Mouse (Mus musculus): ENCODE results near the gene Hrc. TPM values are rescaled to one million over a fixed set of nuclear protein-coding genes. Genes with fewer than 3 reads are reported as not detected.
A peak's percentile ranks its signal among the peaks of the same experiment; 100 is the strongest.

The Hrc gene
- total RNA-seq, 2 experiments from 2014 or later = 0.22 to 0.33 TPM

DNA sequence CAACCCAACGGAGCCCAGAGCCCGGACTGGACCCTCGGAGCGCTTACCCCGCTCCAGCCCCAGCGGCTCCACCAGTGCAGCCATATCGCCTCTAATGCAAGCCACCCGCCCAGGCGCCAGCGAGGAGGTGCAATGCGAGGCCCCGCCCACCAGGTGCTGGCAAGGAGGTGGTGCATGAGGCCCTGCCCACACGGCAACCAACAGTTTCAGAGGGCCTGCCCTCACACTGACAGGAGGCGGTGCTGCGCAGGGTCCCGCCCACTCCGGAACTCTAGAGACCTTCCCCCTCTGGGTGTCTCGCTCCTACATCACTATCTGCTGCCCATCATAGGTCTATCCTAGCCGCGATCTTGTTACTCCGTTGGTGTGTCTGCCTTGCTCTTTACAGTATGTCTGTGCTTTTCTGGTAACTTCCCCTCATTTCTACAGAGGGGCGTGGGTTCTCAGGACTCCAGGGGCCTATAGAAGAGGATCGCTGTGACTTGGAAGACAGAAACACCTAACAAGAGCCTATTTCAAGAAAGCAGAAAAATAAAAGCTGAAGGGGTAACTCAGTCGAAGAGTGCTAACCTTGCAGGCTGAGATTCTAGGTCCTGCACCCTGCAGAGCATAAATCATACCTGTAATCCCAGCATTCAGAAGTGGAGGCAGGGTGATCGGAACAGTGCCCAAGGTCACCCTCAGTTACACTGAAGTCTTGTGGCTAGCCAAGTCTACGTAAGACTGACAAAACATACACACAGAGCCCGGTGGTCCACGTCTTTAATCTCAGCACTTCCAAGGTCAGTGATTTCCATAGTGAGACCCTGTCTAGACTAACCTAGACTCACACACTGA, 35.6 kb downstream of the Hrc start, which contains the start of gene Lin7b:
Gene Lin7b (minus strand): TSS at position 109 of the 837 bp plus-strand sequence.
- TF ChIP-seq CTCF (conservative IDR thresholded peaks at IDR 0.05) = peak; percentile 63
- peak; percentile 93 to 95 for DNase-seq (ENCODE audit: low spot score in 2 of 2)
- Histone ChIP-seq H3K4me3 (peak within 1 kb of the TSS; percentile 88), H3K27ac (peak within 1 kb of the TSS; percentile 96)

DNA sequence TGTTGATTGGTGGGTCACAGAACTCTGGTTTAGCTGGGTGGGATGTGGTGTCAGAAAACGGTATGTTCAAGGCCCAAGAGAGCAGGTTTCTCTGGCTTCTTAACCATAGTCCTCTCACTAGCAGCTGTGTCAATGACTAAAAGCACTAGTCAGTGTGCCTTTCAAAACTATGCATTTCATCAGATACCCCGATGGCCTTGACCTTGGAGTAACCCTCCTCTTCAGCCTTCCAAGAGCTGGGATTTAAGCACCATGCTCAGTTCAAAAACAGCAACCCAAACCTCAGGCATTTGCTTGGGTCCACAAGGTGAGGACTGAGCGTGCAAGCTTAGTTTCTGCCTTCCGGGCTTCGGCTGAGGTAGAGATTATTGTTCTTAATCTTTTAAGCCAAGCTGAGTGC, 37.3 kb downstream of the Hrc start:
- no peak for TF ChIP-seq CTCF (conservative IDR thresholded peaks at IDR 0.05)
- Histone ChIP-seq H3K4me3 (no peak overlapping the region), H3K27ac (no peak overlapping the region)
- no peak for DNase-seq (ENCODE audit: low spot score in 2 of 2)

DNA sequence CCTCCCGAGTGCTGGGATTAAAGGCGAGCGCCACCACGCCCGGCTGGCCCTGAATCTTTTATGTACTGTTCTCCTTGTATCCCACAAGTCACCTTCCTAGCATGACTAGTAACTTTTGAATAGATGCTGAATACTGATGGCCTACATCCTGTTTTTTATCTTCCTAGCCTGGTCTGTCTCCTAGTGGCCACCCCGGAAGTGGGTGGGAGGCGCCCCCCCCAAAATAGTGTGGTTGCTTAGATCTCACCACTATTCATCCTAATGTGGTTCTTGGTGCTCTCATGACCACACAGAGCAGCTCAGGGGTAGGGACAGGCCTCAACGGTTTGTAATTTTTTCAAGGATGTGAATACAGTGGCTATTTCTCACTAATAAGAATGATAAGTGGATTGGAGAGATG, 39.5 kb downstream of the Hrc start:
- no peak for TF ChIP-seq CTCF (conservative IDR thresholded peaks at IDR 0.05)
- H3K27ac ChIP-seq = no peak overlapping the region
- DNase-seq (ENCODE audit: low spot score in 2 of 2) = no peak
- H3K4me3 ChIP-seq = no peak overlapping the region

DNA sequence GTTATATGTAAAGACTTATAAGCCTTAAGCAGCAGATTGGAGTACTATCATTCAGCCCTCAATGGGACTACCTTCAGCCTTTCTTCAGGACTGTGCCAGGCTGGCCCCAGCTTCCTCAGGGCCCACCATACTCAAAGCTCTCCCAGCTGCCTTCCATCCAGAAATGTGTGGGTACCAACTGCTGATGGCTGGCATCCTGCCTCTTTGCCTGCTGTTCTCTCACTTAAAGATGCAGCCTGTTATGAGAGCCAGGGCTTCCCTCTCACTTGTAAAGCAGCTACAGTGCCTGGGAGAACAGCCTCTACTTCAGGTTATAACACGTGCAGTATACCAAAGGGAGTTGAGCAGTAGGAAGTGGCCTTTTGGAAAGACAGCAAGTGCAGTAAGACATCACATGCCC, 41.0 kb downstream of the Hrc start:
- peak in 1 of 2 experiments; percentile 40 for DNase-seq (ENCODE audit: low spot score in 2 of 2)
- TF ChIP-seq CTCF (conservative IDR thresholded peaks at IDR 0.05) = no peak

DNA sequence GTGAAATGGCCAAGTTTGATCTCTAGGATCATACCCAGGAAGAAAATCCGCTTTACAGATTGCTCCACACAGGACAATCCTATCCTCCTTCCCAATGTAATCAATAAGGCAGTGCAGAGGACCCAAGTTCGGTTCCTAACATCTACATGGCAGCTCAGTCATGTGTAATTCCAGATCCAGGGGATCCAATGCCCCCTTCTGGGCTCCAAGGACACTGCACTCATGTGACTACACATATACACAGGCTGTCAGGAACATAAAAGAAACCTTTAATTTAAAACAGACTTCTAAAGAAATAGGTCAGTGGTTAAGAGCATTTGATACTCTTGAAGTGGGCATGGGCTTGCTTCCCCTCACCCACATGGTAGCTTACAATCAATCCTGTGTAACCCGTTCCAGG, 51.0 kb downstream of the Hrc start:
- Histone ChIP-seq H3K27ac (no peak overlapping the region), H3K4me3 (no peak overlapping the region)
- peak; percentile 56 for TF ChIP-seq CTCF (conservative IDR thresholded peaks at IDR 0.05)
- DNase-seq (ENCODE audit: low spot score in 2 of 2) = no peak

More for the DNA sequence above, 41.0 kb downstream of the Hrc start:
- no peak overlapping the region for H3K4me3 ChIP-seq
- H3K27ac ChIP-seq = no peak overlapping the region

Other genes with a start within 250 kb of the Hrc start
- gene Rcn3, start 243.1 kb upstream of the Hrc start, total RNA-seq (2021) = 10 to 100 TPM in 1 of 2 experiments, 1 to 10 TPM in 1; 7.5 to 11.7 TPM
- gene Fcgrt, start 231.4 kb upstream of the Hrc start, total RNA-seq (2021) = 10 to 100 TPM; 17.8 to 19.0 TPM
- gene Rps11, start 210.9 kb upstream of the Hrc start, total RNA-seq (2021) = 100 to 1,000 TPM; 436 to 442 TPM
- 100 to 1,000 TPM; 808 to 856 TPM for gene Rpl13a, start 206.5 kb upstream of the Hrc start, total RNA-seq (2021)
- not detected for gene Gm45713, start 199.1 kb upstream of the Hrc start, total RNA-seq (2021)
- gene Flt3l, start 198.9 kb upstream of the Hrc start, total RNA-seq (2021) = 1 to 10 TPM; 9.4 TPM
- 10 to 100 TPM; 43.0 to 46.1 TPM for gene Pih1d1, start 181.0 kb upstream of the Hrc start, total RNA-seq (2021)
- gene Aldh16a1, start 180.7 kb upstream of the Hrc start, total RNA-seq (2021) = 10 to 100 TPM; 13.2 to 13.3 TPM
- gene Slc17a7, start 171.3 kb upstream of the Hrc start, total RNA-seq (2021) = 1,000 to 10,000 TPM; 1,342 to 1,423 TPM
- gene Gfy, start 155.7 kb upstream of the Hrc start, total RNA-seq (2021) = under 1 TPM in 1 of 2 experiments, not detected in 1; 0.20 TPM
- gene Pth2, start 154.3 kb upstream of the Hrc start, total RNA-seq (2021) = not detected
- gene Ccdc155, start 130.4 kb upstream of the Hrc start, total RNA-seq (2021) = 1 to 10 TPM; 3.5 to 3.9 TPM
- gene Dkkl1, start 123.1 kb upstream of the Hrc start, total RNA-seq (2021) = 1 to 10 TPM; 1.6 TPM
- gene Tead2, start 119.5 kb upstream of the Hrc start, total RNA-seq (2021) = 1 to 10 TPM; 4.3 to 5.7 TPM
- gene Cd37, start 96.2 kb upstream of the Hrc start, total RNA-seq (2021) = 1 to 10 TPM; 3.7 to 5.5 TPM
- 1 to 10 TPM; 1.7 to 2.8 TPM for gene Slc6a16, start 94.2 kb upstream of the Hrc start, total RNA-seq (2021)
- gene Slc6a21, start 57.8 kb upstream of the Hrc start, total RNA-seq (2021) = not detected
- 10 to 100 TPM; 12.8 to 16.5 TPM for gene Trpm4, start 1.5 kb upstream of the Hrc start, total RNA-seq (2021)
- 100 to 1,000 TPM; 133 to 138 TPM for gene Ppfia3, start 31.7 kb downstream of the Hrc start, total RNA-seq (2021)
- 100 to 1,000 TPM; 138 to 146 TPM for gene Lin7b, start 35.3 kb downstream of the Hrc start, total RNA-seq (2021)
- gene Snrnp70, start 60.5 kb downstream of the Hrc start, total RNA-seq (2021) = 100 to 1,000 TPM; 456 to 514 TPM
- not detected for gene Kcna7, start 70.4 kb downstream of the Hrc start, total RNA-seq (2021)
- gene Ntf5, start 78.4 kb downstream of the Hrc start, total RNA-seq (2021) = not detected
- not detected for gene Lhb, start 85.5 kb downstream of the Hrc start, total RNA-seq (2021)
- 10 to 100 TPM; 16.1 to 20.3 TPM for gene Gys1, start 99.6 kb downstream of the Hrc start, total RNA-seq (2021)
- 10 to 100 TPM; 35.0 to 37.2 TPM for gene Ruvbl2, start 102.8 kb downstream of the Hrc start, total RNA-seq (2021)
- 100 to 1,000 TPM; 186 to 204 TPM for gene Ftl1, start 124.6 kb downstream of the Hrc start, total RNA-seq (2021)
- 10 to 100 TPM; 73.2 to 77.6 TPM for gene Bax, start 131.6 kb downstream of the Hrc start, total RNA-seq (2021)
- not detected for gene Tulp2, start 146.6 kb downstream of the Hrc start, total RNA-seq (2021)
- 1 to 10 TPM; 2.1 to 3.1 TPM for gene Gm45808, start 151.5 kb downstream of the Hrc start, total RNA-seq (2021)
- gene Dhdh, start 153.5 kb downstream of the Hrc start, total RNA-seq (2021) = 1 to 10 TPM; 4.3 to 4.4 TPM
- 10 to 100 TPM; 97.6 to 98.2 TPM for gene Nucb1, start 175.1 kb downstream of the Hrc start, total RNA-seq (2021)
- 10 to 100 TPM; 19.0 to 25.8 TPM for gene Ppp1r15a, start 191.0 kb downstream of the Hrc start, total RNA-seq (2021)
- under 1 TPM; 0.52 to 0.79 TPM for gene Plekha4, start 191.0 kb downstream of the Hrc start, total RNA-seq (2021)
- not detected for gene Hsd17b14, start 219.6 kb downstream of the Hrc start, total RNA-seq (2021)
- gene Bcat2, start 234.9 kb downstream of the Hrc start, total RNA-seq (2021) = 10 to 100 TPM; 20.6 to 28.2 TPM

All from layer of hippocampus, adult 2 months (tissue).